Mouse (Mus musculus) bone marrow, adult 2 months (tissue): Measurements from ENCODE around the gene Lrrc7. TPM values are rescaled to one million over a fixed set of nuclear protein-coding genes. Genes with fewer than 3 reads are reported as not detected.

Experiments used
- H3K27ac ChIP-seq: fragments of 200-500 bp; 2 replicates; pipeline ENCODE4 v1.5.1; 2012; ENCODE audit warnings: low read depth, mild to moderate bottlenecking, control low read depth, inconsistent platforms, low read length; ENCODE audit not compliant: control insufficient read depth, poor library complexity, insufficient read depth
- H3K4me1 ChIP-seq: fragments of 200-500 bp; 2 replicates; pipeline ENCODE4 v1.6.1; 2011; ENCODE audit warnings: low read length; ENCODE audit not compliant: control insufficient read depth, insufficient read depth
- H3K4me3 ChIP-seq: fragments of 200-500 bp; replicated peaks from 2 replicates; pipeline ENCODE3; 2011; ENCODE audit warnings: mild to moderate bottlenecking, low read depth, low read length, control low read depth; ENCODE audit not compliant: control insufficient read depth
- CTCF ChIP-seq: fragments of 200-500 bp; IDR thresholded peaks from 2 replicates; pipeline ENCODE4 v1.5.1; 2011; ENCODE audit warnings: low read length, control low read depth; ENCODE audit not compliant: control insufficient read depth, insufficient read depth
- POLR2A ChIP-seq: fragments of 200-500 bp; IDR thresholded peaks from 2 replicates; pipeline ENCODE4 v1.6.1; 2011; ENCODE audit warnings: low read depth, mild to moderate bottlenecking, control low read depth, low read length, borderline replicate concordance; ENCODE audit not compliant: control insufficient read depth
- WGBS: fragments of 180-500 bp; shearing (Covaris S2); methylation state at CpG from one replicate; pipeline ENCODE4 v1.1.7; 2018; 5-methylcytosine and 5-hydroxymethylcytosine counted together
- polyA plus RNA-seq: library from polyadenylated mRNA; stranded (reverse); fragments of >200 nt; gene quantifications from 2 replicates; pipeline ENCODE4 v1.2.4, GENCODE M21; 2011; ENCODE audit warnings: low replicate concordance; ENCODE audit not compliant: missing spikeins, insufficient read depth, insufficient read length

Lrrc7 gene
- polyA plus RNA-seq, 1 experiment: not detected

DNA sequence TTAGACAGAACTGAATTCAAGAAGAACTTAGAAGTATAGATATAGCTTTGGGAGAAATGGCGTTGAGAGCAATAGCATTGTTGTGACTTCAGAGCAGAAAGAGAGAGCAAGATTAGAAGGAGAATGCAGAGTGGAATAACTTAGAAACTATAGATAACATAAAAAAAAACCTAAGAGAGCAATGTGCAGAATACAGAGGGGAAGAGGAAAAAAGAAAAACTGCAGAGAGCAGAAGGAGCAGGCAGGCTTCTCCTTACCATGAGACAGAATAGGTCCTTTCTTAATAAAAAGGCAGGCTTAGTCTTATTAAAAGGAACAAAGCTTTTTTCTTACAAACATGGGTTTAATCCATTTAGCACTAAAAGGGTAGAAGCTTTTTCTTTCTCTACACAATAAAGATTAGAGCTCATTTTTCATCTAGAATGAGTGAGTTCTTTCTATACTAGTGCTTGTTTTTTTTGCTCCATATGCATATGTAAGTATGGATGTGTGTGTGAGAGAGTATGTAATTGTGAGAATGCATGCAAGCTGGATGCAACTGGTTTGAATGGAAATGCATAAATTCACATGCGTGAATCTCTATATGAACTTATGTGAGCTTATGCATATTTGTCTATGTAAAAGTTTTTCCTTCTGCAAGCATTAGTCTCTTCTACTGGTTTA lies 174.5 kb downstream of the Lrrc7 start:
- WGBS: 70% methylated on average over 2 of the region's 2 CpGs
- H3K4me1 ChIP-seq: no peaks in the 10 kb centered on the region
- H3K27ac ChIP-seq: no peak overlapping the region
- TF ChIP-seq CTCF (no peak), POLR2A (no peak)
- H3K4me3 ChIP-seq: no peak overlapping the region

DNA sequence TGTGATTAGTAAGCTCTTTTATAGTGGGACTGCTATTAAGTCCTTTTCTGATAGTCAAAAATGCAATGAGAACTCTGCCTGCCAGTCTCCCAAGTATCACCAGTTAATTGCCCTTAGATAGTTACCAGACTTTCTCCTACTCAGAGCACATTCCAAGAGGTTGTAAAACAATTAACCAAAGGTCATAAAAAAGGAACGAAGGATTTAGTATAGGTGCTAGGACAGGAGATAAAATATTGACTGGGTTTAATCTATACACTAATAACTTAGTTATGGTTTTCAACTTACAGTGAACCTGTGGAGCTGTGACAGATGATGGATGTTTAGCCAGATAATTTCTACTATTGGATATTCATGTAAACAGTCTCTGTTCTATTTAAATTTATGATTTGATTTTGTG lies 175.2 kb downstream of the Lrrc7 start:
- TF ChIP-seq POLR2A (no peak), CTCF (no peak)
- Histone ChIP-seq H3K4me3 (no peak overlapping the region), H3K27ac (no peak overlapping the region), H3K4me1 (no peaks in the 10 kb centered on the region)
- WGBS: 4% methylated on average over 1 of the region's 1 CpGs

DNA sequence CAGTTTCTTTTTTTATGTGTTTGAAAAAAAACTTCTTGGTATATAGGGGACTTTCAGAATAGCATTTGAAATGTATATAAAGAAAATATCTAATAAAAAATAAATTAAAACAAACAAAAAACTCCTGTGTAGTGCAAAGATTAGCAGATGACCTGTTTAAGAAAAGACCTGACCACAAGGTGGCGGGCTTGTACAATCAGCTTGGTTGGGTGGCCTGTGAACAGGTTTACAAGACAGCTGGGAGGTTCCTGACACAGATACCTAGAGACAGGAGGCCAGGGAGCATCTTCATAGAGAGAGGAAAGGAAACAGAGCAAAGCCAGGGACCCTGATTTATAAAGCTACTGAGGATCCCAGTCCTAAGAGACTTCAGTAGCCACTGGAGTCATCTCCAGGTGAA lies 186.1 kb downstream of the Lrrc7 start:
- 2% methylated on average over 1 of the region's 1 CpGs for WGBS
- TF ChIP-seq POLR2A (no peak), CTCF (no peak)
- H3K4me3 ChIP-seq: no peak overlapping the region

DNA sequence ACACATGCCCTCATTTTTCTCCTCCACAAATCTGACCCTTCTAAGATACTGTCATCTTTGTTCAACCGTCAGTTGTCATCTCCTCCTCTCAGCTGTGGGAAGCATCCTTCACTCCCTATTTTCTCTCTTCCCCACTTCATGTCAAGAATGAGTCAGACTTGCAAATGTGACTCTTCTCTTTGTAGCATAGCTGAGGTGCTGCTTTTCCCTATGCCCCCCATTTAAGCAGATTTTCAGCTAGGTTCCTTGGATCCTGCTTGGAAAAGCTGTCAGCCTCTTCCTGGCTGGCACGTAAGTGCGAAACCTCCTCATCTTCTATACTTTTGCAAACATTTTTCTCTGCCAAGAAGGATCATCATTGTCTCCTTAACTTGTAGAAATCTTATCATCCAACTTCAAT lies 192.9 kb downstream of the Lrrc7 start:
- no peak overlapping the region for H3K4me3 ChIP-seq
- H3K27ac ChIP-seq: no peak overlapping the region
- WGBS: 78% methylated on average over 3 of the region's 3 CpGs
- TF ChIP-seq POLR2A: no peak
- no peak for TF ChIP-seq CTCF
- H3K4me1 ChIP-seq: no peaks in the 10 kb centered on the region

More for the DNA sequence above, 186.1 kb downstream of the Lrrc7 start:
- H3K4me1 ChIP-seq: no peaks in the 10 kb centered on the region
- H3K27ac ChIP-seq: no peak overlapping the region

DNA sequence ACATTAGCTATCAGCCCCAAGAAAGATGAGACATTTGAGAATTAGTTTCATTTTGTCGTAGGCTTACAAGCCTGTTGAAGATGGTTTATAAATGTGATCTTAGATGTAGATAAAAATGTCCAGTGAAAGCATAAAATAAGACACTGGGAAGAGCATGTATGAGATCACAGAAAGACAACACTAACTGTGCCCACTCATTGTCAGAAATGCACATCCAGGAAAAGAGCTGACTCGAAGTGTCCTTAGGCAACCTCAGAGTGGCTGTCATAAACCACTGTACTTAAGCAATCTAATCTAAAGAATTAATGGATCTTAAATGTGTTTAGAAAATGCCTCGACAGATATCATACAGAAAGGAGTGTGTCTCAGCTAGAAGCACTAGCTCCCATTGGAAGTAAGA lies 196.2 kb downstream of the Lrrc7 start:
- Histone ChIP-seq H3K4me3 (no peak overlapping the region), H3K27ac (no peak overlapping the region), H3K4me1 (no peaks in the 10 kb centered on the region)
- WGBS: 72% methylated on average over 3 of the region's 3 CpGs
- TF ChIP-seq POLR2A (no peak), CTCF (no peak)

DNA sequence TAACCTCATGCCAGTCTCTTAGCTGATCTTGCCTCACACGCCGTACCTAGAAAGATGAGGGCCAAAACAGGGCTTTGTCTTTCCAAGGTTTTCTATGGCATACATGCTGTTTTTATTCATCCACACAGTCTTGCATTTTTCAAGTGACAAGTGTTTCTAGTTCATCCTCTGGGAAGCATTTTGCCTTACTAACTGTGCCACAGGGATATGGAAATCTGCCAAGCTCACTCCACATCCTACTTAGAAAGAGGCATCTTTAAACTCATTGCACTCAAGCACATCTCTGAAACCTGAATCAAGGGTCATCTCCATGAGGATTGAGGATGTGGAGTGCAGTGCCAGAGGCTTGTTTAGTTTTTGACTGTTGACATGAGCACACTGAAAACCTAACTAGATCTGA lies 199.9 kb downstream of the Lrrc7 start:
- H3K27ac ChIP-seq: no peak overlapping the region
- no peaks in the 10 kb centered on the region for H3K4me1 ChIP-seq
- WGBS: 90% methylated on average over 2 of the region's 2 CpGs
- no peak for TF ChIP-seq CTCF
- TF ChIP-seq POLR2A: no peak
- H3K4me3 ChIP-seq: no peak overlapping the region

DNA sequence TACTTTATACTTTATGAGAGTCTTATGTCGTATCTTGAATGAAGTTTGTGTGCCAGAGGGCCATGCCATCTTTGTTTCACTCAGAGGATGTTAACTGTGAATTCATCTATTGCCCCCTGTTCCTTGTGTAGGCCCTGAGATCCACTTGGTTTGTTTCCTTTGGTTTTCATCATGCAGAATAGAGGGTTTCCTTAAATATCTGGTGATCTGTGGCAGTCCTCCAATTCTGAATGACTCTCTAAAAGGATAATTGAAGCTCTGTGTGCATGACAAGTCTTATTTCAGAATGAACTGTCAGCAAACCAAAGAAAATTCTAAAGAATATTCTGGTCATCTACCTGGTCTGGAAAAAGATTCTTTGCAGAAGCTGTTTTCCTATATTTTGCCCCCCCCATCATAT lies 205.3 kb downstream of the Lrrc7 start:
- H3K4me1 ChIP-seq: no peaks in the 10 kb centered on the region
- WGBS: 78% methylated on average over 1 of the region's 1 CpGs
- no peak overlapping the region for H3K27ac ChIP-seq
- no peak overlapping the region for H3K4me3 ChIP-seq
- TF ChIP-seq CTCF (no peak), POLR2A (no peak)

DNA sequence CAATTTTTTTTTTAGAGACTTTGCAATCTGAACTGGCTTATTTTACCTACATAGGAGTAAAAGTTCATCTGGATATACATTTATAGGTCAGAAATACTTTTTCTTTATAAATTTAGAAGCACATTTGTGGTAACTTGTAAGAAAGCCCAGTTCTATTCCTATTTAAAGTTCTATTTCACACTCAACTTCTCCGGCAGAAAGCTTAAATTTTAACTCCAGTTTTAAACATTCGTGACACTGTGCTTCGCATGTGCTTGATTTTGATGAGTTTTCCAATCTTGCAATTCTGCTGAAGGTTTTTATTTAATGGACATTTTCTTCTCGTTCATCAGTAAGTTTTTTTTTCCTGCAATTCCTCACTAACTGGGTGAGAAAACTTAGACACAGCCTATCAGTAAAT lies 205.8 kb downstream of the Lrrc7 start:
- Histone ChIP-seq H3K4me3 (no peak overlapping the region), H3K4me1 (no peaks in the 10 kb centered on the region), H3K27ac (no peak overlapping the region)
- 68% methylated on average over 4 of the region's 4 CpGs for WGBS
- TF ChIP-seq POLR2A (no peak), CTCF (no peak)

DNA sequence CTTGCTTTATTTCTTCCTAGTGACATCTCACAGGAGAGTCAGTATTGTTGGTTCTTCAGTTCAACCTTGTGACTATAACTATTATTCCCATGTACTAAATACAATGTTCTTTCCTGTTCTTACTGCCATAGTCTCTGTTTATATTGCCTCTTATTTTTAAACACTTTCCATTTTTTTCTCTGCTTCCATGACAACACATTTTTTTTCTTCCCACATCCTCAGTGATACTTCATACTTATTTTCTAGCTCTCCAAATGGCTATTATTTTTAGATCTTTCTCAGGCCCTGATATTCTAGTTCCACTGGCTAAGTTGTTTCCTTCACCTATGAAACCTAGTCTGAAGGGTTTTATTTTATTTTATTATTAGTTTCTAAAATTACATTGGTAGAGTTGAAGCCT lies 221.2 kb downstream of the Lrrc7 start:
- no peak for TF ChIP-seq CTCF
- TF ChIP-seq POLR2A: no peak
- Histone ChIP-seq H3K27ac (no peak overlapping the region), H3K4me3 (no peak overlapping the region), H3K4me1 (no peaks in the 10 kb centered on the region)
